Mouse (Mus musculus) cerebellum, adult 11-12 months (tissue): ENCODE data around the gene Amot.

Experiments used
- DNase-seq: peaks from one replicate; pipeline ENCODE4 v3.0.0; 2022

Gene Amot

DNA sequence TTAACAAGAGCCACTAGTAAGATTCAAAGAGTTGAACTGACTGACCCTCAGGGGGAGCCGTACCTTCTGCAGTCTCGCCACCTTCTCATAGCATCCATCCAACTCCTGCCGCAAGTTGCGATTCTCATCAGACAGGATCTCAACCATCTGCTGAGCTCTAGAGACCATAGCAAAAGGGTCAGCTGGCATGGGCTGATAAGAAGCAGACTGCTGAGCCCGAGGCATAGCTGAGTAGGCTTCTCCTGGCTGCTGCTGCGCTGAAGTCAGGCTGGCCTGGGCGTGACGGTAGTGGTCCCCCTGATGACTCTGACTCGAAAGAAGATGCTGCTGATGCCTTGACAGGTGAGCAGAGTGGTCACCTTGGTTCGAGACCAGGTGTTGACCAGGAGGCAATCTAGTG is 25.0 kb downstream of the Amot start:
- DNase-seq: no peak

DNA sequence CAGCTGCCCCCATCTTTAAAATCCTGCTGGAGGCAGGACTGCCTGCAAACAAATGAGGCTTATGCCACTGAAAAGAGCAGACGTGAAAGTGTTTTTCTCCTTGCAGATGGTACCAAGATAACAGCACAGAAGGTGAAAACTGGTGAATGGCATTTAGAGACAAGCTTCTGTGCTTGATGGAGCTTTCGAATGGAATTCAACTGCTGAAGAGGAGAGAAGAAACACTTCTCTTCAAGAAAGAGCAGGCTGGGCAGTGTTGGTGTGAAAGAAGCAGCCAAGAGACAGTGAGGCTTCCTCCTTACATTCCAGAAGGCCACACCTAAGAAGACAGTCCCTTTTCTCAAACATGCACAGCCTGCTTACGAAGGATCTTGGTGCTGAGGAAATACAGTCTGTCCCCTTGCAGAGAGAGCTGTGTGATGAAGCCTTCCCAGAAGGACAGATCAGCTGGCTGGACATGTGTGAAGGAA is 27.2 kb downstream of the Amot start:
- no peak for DNase-seq

DNA sequence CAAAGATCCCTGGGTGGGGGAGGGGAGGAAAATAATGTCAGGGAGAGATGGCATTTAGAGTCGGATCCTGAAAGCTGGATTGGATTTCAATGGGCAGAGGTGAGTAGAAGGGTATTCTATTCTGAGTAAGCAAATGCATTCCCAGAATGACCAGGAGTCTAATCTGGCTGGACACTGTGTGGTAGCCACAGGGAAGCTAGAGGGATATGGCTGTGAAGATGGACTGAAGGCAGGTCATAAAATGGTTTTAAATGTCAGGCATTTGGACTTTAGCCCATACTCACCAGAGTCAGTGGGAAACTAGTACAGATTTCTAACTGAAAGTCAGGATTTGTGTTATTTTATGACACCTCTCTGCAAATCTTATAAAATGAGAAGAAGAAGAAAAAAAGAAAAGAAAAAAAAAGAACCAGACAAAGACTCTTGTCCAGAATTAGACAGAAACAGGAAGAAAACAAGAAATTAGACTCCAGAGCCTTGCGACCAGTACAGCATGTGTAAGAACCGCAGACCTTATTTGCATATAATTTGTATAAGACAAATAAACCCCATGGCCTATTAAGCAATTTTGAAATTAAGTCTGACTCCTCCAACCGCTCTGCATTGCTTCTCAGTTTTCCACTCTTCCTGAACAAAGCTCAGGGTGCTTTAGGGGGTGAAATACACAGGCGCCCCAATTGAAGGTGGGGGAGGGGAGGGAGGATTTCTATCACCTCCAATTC is 27.8 kb downstream of the Amot start:
- no peak for DNase-seq

DNA sequence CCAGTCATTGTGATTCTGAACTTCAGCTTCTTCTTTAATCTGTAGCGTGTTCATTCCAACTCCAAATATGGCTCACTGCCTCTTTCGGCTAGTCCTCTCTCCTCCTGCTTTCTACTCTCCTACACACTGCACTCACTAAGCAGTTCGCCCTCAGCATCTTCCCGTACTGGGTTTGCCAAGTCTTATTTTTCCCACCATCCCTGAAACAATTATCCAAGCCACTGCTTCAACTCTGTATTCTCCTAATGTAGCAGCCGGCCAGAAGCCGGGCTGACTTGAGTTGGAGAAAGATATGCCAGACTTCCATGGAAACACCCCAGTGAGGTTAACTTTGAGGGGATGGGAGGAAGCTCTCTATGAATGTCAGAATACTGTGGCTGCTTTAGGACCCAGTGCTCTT is 36.7 kb downstream of the Amot start:
- DNase-seq: no peak

DNA sequence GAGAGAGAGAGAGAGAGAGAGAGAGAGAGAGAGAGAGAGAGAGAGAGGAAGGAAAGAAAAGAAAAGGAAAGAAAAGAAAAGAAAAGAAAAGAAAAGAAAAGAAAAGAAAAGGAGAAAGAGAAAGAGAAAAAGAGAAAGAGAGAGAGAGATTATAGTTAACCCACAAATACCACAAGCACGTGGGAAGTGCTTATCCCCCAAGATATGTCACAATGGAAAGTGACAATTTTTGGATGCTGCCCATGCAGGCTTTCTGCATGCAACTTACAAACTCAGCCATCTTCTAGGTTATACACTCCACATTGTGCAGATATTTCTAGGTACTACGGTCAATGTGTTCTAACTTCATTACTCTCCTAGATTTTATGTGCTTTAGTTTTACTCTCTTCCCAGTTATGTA is 41.5 kb downstream of the Amot start:
- no peak for DNase-seq

DNA sequence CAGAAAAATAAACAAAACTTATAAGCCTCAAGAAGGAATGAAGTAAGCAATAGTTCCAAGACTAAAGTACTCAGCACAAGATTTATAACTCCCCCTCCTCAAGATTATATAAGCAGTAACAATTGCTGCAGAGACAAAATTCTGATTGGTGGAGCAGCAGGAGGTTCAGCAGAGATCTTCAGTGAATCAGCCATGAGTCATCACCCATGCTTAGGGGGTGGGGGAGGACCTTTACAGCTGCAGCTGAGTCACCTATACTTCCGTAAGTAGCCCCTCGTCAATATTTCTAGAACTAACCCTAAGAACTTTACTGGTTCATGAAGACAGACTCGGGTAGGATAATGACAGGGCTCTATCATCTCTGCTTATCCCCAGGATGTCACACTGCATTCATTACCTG is 43.6 kb downstream of the Amot start:
- no peak for DNase-seq

DNA sequence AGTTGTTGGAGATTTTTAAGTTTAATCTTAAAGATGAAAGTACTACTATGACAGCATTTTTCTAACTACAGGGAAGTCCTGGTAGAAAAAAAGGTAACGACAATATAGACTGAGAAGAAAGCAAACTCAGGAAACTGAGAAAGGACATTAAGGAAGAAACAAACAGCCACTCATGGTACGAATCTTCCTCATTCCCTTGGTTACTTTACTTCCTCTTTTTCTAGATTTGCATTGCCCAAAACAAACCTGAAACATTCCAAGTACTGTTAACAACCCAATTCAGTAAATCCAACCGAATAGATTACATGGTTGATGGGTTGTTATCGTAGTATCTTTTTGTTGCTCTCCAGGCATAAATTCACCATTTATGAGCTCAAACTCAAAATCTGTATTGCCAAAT is 48.7 kb downstream of the Amot start:
- DNase-seq: no peak

DNA sequence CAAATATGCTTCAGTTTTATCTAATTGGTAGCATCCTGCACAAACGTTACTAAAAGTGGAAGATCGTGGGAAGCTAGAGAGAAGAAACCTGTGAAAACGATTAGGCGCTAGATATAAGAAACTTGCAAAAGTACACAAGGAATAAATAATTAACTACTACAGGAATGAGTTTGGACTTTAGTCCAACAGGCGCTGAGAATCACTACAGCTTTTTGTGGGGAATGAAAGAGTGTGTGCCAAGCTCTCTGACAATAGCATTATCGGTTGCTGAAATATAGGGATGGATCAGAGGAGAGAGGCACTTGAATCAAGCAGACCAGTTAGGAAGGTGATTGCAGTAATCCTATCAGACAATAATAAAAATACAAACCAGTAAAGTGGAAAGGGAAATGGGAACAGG is 49.4 kb downstream of the Amot start:
- DNase-seq: no peak

DNA sequence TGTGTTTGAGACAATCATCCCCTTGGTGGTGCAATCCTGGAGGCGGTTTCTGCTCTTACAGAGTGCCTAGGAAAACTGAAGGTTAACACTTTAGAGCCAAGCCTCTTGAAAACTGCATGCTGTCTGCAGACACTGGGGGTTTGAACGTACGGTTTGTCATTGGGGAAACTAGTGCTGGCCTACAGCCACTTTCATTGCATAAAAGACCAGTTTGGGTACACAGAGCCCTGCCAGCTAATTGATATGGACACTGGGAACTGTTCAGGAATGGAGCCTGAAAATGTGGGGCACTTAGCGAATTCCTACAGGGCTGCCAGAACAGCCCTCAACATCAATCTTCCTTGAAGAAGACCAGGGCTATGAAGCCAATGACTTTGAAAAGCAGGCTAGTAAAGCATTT is 50.2 kb downstream of the Amot start:
- DNase-seq: peak; percentile 7

DNA sequence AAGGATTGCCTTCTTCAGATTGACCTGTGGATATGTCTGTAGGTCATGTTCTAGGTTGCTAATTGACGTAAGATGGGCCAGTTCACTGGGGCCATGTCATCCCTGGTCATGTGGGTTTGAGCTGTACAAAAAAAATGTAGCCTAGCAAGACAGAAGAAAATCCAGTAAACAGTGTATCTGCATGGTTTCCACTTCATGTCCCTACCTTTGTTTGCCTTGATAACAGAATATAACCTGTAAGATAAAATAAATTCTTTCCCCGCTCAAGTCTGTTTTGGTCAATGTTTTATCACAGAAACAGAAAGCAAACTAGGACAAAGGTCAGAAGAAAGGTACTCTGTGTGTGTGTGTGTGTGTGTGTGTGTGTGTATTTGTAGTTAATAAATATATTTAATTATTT is 63.5 kb downstream of the Amot start:
- DNase-seq: no peak

DNA sequence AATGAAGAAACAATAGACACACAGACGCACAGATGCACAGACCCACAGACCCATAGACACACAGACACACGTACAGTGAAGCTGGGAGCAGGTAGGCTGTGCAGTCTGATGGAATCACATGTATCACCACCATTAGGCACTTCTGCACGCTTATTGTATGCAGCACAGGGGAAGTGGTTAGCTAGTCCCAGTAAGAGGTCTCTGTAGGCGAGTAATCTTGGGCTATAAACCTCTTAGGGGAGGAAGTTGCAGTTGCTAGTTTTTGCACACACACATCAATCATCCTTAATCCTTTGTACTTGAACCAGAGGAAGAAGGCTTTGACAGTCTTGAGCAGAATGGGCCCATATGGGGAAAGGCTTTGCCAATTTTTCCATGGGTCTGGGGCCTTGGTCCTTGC is 71.3 kb downstream of the Amot start:
- no peak for DNase-seq

DNA sequence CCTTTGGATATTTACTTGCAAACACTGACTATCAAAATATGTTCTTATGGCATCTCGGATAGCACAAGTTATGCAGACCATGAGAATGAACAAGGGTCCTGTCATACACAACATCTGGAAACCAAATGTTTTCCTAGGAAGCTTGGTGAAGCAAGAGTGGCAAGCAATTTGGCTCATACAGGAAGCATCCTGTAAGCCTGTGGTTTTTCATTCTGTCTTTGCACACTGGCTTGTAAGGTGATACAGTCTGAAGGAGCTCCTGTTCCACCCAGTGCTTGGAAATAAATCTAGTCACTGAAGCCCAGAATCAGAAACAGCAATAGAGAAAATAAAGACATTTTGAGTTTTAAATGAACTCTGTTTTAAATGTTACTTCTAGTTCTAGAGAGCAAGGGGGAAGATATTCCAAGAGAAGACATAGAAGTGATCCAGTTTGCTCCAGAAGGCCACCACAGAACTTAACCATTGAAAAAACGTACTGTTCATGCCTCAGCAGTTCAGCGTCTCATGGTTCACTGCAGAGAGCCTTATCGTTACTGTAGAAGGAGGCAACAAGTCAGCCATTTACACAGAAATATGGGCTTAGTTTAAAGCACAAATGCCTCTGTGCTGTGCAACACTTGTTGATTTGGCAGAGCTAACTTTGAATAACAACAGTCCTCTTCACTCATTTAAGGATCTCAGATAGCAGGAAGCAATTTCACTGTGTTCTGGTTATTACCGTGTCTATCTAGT is 74.0 kb downstream of the Amot start:
- no peak for DNase-seq

DNA sequence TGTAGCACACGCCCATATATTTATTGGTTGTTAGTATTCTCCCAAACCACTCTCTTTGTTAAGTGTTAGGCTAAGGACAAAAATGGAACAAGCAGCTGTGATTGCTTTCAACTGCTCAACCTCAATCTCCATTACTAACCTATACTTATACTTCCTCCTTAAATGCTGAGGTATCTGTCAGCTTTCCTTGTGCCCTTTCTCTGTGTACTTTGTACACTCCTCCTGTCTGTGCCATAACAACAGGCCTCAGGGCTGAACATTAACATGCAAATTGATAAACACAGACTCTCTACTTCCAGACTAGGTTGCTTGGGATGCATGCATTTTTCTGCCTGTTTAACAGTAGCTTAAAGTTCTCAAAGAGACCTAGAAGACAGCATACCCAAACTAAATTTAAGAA is 76.2 kb downstream of the Amot start:
- DNase-seq: no peak

DNA sequence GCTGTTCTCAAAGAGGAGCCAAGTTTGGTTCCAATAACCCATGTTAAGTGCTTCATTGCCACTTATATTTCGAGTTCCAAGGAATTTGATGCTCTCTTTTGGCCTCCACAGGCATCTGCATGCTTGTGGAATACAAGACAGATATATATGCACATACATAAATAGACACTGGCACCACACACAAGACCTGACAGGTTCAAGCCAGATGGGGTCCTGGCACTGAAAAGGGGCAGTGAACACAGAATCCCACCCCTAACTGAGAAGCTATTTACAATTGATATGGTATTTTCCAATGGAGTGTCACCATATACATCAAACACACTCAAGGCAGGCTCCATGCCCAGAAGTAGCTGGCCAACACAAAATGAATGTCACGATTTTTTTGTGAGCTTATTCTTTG is 81.0 kb downstream of the Amot start:
- no peak for DNase-seq

DNA sequence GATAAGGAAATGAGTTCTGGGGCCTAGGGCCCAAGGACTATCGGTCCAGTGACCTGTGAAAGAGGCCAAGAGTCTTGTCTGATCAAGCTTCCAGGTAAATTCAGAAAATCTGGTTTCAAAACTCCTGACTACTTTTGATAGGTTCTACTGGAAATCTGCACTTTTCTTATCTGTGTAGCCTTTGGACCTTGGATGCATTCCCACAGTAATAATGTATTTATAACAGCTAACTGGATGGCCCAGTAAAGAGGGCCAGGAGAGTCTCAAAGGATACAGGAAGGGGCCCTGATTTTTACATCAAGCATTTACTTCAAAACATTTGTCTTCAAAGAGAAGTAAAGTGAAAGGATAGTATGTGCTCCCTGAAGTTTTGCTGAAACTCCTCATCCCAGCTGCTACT is 90.7 kb downstream of the Amot start:
- no peak for DNase-seq

DNA sequence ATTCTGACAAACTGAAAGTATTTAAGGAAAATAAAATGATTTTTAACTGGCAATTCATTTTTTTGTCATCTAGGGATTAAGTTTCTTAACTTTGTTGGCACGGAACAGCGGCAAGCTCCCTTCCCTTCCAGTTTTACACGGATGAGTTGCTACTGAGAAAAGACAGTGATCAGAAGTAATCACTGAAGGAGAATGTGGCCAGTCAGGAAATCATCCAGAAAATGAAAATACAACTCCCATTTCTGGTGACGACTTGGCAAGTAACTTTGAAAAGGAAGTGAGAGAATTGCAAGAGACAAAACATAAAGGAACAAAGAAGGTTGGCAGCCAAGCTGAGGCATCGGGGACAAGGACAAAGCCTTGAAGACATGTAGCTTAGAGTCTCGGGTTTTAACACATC is 93.6 kb downstream of the Amot start:
- DNase-seq: no peak

DNA sequence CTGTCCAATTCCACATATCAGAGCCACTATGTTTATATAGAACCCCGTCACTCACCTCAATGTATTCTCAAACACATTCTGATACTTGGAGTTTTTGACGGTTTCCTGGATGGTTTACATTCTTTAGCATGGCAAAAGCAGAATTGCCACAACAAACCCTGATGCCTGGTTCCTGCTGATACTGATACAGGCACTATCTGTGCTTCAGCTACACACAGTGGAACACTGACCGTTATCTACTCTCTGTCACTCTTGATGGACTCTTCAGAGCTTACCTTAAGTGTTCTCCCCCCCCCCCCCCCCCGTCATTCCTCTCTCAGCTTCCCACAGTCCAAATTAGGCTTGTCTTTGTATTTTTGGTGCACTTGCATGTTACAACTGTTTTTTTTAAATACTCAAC is 98.9 kb downstream of the Amot start:
- no peak for DNase-seq

DNA sequence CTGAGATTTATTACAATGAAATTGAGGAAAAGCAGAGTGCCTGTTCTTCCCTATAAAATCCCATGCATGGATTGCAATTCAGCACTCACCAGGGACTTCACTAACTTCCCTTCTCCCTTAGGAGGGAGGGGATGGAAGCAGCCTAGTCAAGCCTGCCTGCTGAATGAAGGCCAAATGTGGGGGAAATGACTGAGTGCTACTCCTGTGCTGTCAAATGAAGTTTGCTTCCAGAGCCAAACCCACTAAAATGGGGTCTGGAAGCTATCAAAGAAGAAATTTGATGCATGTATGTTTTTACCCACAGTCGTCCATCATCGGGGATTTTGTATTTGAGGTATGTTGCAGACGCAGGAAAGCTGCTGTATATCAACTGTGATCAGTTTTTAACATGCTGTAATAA is 103.1 kb downstream of the Amot start:
- no peak for DNase-seq

DNA sequence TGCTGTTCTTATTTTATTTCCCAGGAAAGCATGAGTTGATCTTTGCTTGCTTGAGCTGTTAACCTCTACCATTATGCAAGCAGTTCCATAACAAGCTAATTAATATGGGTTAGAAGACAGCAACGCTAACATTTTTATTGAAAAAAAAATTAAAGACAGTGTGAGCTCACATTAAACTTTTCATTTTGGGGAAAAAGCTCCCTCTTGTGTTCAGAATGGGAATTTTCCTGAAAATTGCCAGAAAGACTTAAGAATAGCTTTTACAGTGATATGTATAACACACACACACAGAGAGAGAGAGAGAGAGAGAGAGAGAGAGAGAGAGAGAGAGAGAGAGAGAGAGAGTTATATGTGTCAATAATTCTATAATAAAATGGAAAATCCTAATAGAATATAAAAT is 105.7 kb downstream of the Amot start:
- no peak for DNase-seq
